Mouse (Mus musculus) stomach, embryonic 14.5 days (tissue): ENCODE data around the gene Mast1. TPM values are rescaled to one million over a fixed set of nuclear protein-coding genes. Genes with fewer than 3 reads are reported as not detected.

Experiments
- ATAC-seq: fragments of 200-750 bp; cut with Nextera tagmentation; 2 replicates; pipeline ENCODE4 v1.8.0; 2017; ENCODE audit warnings: low read depth, moderate TSS enrichment; ENCODE audit not compliant: insufficient number of reproducible peaks, insufficient read depth, low FRiP score
- H3K27ac ChIP-seq: fragments of 300-500 bp; sonication (generic); 2 replicates; pipeline ENCODE4 v1.5.1; 2014; ENCODE audit warnings: mild to moderate bottlenecking, low read length, moderate library complexity, mixed read lengths
- H3K27me3 ChIP-seq: fragments of 300-500 bp; sonication (generic); 2 replicates; pipeline ENCODE4 v1.6.1; 2014; ENCODE audit warnings: low read length, control low read depth, mixed read lengths; ENCODE audit not compliant: control insufficient read depth, insufficient read depth
- H3K36me3 ChIP-seq: fragments of 300-500 bp; sonication (generic); 2 replicates; pipeline ENCODE4 v1.6.1; 2014; ENCODE audit warnings: mild to moderate bottlenecking, control low read depth, low read length, moderate library complexity, mixed read lengths; ENCODE audit not compliant: control insufficient read depth, insufficient read depth
- H3K4me1 ChIP-seq: fragments of 300-500 bp; sonication (generic); 2 replicates; pipeline ENCODE4 v1.6.1; 2014; ENCODE audit warnings: low read length, control low read depth, mixed read lengths; ENCODE audit not compliant: control insufficient read depth, insufficient read depth
- H3K4me2 ChIP-seq: fragments of 300-500 bp; sonication (generic); replicated peaks from 2 replicates; pipeline ENCODE4 v1.6.1; 2014; ENCODE audit warnings: low read depth, low read length, control low read depth
- H3K4me3 ChIP-seq: fragments of 300-500 bp; sonication (generic); 2 replicates; pipeline ENCODE4 v1.5.1; 2014; ENCODE audit warnings: low read depth, low read length, control low read depth
- H3K9ac ChIP-seq: fragments of 300-500 bp; sonication (generic); replicated peaks from 2 replicates; pipeline ENCODE4 v1.6.1; 2014; ENCODE audit warnings: low read depth, mild to moderate bottlenecking, control low read depth, low read length, moderate library complexity, mixed read lengths
- H3K9me3 ChIP-seq: fragments of 300-500 bp; sonication (generic); 2 replicates; pipeline ENCODE4 v1.6.1; 2016; ENCODE audit warnings: low read depth, low read length, control low read depth; ENCODE audit not compliant: control insufficient read depth
- WGBS: fragments of 180-500 bp; shearing (Covaris S2); extraction: QIAGEN DNeasy Blood & Tissue Kit; methylation state at CpG from one replicate; pipeline ENCODE4 v1.1.7; 2014; 5-methylcytosine and 5-hydroxymethylcytosine counted together
- polyA plus RNA-seq: library from polyadenylated mRNA; unstranded; fragments of >200 nt; fragmentation: Nextera tagmentation; extraction: Ambion mirVana; gene quantifications from 2 replicates; pipeline ENCODE4 v1.2.1, GENCODE M21; 2014

Mast1 gene
- polyA plus RNA-seq, 1 experiment from 2014 or later = 2.2 TPM

DNA sequence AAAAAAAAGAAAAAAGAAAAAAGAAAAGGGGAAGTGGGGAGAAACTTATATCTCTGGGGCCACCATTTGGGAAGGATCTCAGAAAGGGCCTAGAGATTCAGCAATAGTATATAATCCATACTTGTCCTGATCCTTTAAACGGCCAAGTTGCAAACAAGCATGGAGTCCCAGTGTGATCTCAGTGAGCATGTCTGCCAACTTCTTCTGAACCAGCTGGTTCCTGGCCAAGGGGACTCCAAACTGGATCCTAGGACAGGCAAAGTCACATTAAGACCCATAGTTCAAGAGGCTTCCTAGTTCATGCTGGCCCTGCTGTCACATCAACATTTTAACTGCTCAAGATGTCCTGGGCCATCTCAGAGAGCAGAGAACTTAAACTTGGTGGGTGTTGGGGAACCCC lies 48.0 kb downstream of the Mast1 start:
- Histone ChIP-seq H3K27ac (no peak overlapping the region), H3K9ac (no peak overlapping the region), H3K4me1 (peaks cover 1% of the 10 kb centered on the region; the same call in 1 of the 2 replicates), H3K27me3 (no peaks in the 10 kb centered on the region), H3K4me2 (no peak overlapping the region), H3K36me3 (peaks cover 20% of the 10 kb centered on the region), H3K4me3 (no peak overlapping the region), H3K9me3 (no peaks in the 10 kb centered on the region)
- no peak for ATAC-seq
- 97% methylated on average over 1 of the region's 1 CpGs for WGBS

DNA sequence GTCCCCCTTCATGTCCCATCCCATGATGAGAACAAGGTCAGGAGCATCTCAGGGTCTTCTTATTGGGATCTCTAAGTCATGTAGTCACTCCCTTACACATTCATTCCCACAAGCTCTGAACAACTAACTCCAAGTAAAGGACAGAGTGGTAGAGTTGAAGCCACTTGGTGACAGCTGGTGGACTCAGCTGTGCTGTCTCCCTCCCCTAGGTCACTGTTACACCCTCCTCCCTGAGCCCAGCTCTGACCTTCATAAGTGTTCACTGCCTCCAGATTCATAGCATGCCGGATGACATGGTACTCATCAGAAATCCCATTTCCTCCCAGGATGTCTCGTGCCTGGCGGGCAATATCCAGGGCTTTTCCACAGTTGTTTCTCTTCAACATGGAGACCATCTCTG lies 48.9 kb downstream of the Mast1 start:
- no peak for ATAC-seq
- Histone ChIP-seq H3K27ac (no peak overlapping the region), H3K4me1 (no peaks in the 10 kb centered on the region; the same call in 1 of the 2 replicates), H3K4me3 (no peak overlapping the region), H3K9ac (no peak overlapping the region), H3K4me2 (no peak overlapping the region), H3K27me3 (no peaks in the 10 kb centered on the region), H3K9me3 (no peaks in the 10 kb centered on the region), H3K36me3 (peaks cover 20% of the 10 kb centered on the region)
- 84% methylated on average over 3 of the region's 3 CpGs for WGBS

DNA sequence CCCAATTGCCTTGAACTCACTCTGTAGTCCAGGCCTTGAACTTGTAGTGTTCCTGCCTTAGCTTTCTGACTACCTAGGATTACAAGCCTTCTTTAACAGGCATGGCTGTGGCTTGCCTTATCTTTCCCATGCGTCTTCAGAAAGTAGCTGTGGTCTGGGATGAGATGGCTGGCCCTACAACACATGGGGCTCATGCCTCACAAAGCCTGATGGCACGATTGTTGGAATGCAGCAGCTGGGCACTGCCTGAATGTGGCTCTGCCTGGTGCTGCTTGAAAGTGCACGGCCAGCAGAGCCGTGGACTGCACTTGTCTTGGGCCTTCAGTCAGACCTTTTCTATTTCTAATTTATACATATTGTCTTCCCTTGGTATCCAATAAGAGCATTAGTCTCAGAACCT lies 52.4 kb downstream of the Mast1 start:
- Histone ChIP-seq H3K4me3 (no peak overlapping the region), H3K4me2 (no peak overlapping the region), H3K9me3 (no peaks in the 10 kb centered on the region), H3K27me3 (no peaks in the 10 kb centered on the region), H3K27ac (no peak overlapping the region), H3K9ac (no peak overlapping the region), H3K4me1 (no peaks in the 10 kb centered on the region), H3K36me3 (peaks cover 16% of the 10 kb centered on the region)
- ATAC-seq = no peak
- whole genome bisulfite sequencing = 91% methylated on average over 4 of the region's 4 CpGs

DNA sequence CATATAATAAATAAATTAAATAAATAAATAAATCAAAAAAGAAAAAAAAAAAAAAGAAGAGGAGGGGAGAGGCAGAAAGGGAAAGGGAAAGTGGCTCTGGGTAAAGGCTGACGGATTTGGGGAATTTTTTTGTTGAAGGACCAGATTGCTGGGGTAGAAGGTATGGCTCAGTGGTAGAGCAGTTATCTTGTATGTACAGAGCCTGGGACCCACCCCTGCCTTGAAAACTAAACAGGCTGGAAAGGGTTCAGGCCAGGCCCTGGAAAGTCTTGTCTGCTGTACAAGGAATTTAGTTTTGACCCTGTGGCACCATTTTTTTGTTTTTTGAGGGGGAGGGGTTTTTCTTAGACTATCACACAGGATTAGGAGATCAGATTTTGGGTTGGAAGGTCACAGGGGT lies 58.2 kb downstream of the Mast1 start:
- H3K27me3 ChIP-seq = no peaks in the 10 kb centered on the region
- no peak for ATAC-seq
- 61% methylated on average over 1 of the region's 1 CpGs for whole genome bisulfite sequencing
- H3K27ac ChIP-seq = no peak overlapping the region
- H3K4me2 ChIP-seq = no peak overlapping the region
- H3K9me3 ChIP-seq = no peaks in the 10 kb centered on the region
- no peaks in the 10 kb centered on the region for H3K36me3 ChIP-seq
- H3K9ac ChIP-seq = no peak overlapping the region
- no peak overlapping the region for H3K4me3 ChIP-seq
- H3K4me1 ChIP-seq = no peaks in the 10 kb centered on the region

DNA sequence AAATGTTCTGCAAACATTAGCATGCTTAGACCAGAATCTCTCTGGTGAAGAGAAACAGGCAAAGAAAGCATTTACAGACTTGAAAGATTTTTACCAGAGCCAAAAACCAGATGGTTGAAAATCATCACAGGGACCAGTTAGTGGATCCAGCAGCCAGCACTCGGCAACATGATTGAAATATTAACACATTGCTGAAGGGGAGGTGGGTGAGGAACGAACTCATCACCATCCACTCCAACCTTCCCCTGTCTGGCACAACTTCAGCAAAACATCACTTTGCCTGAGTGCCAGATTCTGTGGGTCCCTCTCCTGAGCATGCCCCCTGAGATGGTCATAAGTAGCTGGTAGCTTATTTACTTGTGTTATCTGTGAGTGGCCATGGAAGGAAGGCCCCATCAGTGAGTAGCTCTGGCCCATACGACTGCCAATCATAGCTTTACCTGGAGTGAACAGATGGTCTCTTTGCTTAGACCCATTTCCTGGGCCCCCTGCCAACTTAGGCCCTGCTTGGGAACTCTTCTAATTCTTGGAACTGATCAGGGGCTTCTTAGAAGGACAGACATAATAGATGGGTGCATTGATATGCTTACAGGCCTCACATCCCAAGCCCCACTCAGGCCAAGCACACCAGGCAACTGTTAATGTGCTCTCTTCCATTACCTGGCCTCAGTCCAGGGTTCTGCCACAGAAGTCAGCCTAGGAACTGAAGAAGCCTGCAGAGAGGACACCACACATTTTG lies 59.7 kb downstream of the Mast1 start:
- no peak for ATAC-seq
- H3K27me3 ChIP-seq = no peaks in the 10 kb centered on the region
- H3K36me3 ChIP-seq = no peaks in the 10 kb centered on the region
- no peak overlapping the region for H3K4me2 ChIP-seq
- no peak overlapping the region for H3K4me3 ChIP-seq
- 80% methylated on average over 3 of the region's 3 CpGs for WGBS
- H3K9me3 ChIP-seq = no peaks in the 10 kb centered on the region
- peaks cover 6% of the 10 kb centered on the region; the same call in 1 of the 2 replicates for H3K4me1 ChIP-seq
- H3K27ac ChIP-seq = no peak overlapping the region
- no peak overlapping the region for H3K9ac ChIP-seq

DNA sequence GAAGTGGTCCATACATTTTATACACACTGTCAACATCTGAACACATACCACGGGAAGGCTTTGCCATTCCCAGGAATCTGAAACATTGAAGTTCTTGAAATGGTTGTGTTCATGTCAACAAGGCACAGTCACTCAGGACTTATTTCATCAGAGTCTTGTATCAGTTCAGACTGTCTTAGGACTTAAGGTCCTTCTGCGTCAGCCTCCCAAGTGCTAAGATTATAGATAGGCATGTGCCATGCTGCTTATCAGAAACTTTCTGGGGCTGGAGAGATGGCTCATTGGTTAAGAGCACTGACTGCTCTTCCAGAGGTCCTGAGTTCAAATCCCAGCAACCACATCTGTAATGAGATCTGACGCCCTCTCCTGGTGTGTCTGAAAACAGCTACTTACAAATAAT lies 62.8 kb downstream of the Mast1 start:
- Histone ChIP-seq H3K27me3 (no peaks in the 10 kb centered on the region), H3K4me1 (peaks cover 9% of the 10 kb centered on the region; the same call in 1 of the 2 replicates), H3K4me3 (no peak overlapping the region), H3K4me2 (no peak overlapping the region), H3K27ac (no peak overlapping the region), H3K9ac (no peak overlapping the region), H3K36me3 (no peaks in the 10 kb centered on the region; the same call in 1 of the 2 replicates), H3K9me3 (no peaks in the 10 kb centered on the region)
- no peak for ATAC-seq
- WGBS = 89% methylated on average over 3 of the region's 3 CpGs

DNA sequence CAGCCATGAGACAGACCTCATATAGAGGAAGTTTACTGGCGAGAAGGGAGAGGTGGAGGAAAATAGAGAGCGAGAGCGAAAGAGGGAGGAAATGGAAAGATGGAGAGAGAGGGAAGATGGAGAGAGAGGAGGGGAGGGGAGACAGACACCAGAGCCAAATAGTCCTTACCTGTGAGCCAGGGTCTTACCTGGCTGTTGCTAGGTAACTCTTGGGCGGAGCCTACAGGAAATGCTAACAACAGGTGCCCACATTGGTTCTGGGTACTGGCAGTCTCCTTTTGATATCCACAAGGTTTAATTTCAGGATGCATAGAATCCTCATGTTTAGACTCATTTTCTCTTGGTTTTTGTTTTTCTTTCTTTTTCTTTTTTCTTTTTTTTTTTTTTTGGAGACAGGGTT lies 64.1 kb downstream of the Mast1 start:
- Histone ChIP-seq H3K4me3 (peak overlapping the region; percentile 49), H3K4me1 (peaks cover 9% of the 10 kb centered on the region; the same call in 1 of the 2 replicates), H3K27me3 (no peaks in the 10 kb centered on the region), H3K9me3 (no peaks in the 10 kb centered on the region), H3K4me2 (peak overlapping the region; percentile 99), H3K36me3 (peaks cover 10% of the 10 kb centered on the region), H3K9ac (no peak overlapping the region), H3K27ac (no peak overlapping the region)
- WGBS = 56% methylated on average over 4 of the region's 4 CpGs
- ATAC-seq = no peak

DNA sequence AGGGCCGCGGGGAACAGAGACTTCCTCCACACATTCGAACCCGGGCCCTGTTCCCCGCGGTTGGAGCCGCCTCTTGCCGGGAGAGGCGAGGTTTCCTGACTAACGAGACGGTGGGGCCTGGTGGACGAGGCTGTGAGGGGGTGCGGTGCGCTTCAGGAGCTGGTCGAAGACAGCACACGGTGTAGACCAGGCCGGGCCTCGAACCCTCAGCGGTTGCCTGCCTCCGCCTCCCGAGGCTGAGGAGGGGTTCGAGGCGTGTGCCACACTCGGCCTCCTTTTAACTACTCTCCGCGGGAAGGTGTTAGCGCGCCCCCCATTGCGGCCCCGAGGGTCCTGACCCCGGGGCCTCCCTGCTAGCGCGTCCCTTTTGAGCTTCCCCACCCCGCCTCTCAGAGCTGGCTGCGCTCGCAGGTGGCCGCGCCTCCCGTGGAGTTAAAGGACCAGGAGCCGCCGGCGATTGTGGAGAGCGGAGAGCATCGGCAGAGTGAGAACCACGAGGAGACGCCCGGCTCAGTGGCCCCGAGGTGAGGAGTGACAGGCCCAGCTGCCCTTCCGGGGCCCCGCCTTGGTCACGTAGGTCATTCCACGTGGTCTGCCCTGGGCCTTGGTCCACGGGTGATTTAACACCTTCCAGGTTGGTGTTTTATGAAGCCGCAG lies 64.7 kb downstream of the Mast1 start:
- H3K27me3 ChIP-seq = no peaks in the 10 kb centered on the region

More for the DNA sequence above, 64.7 kb downstream of the Mast1 start:
- peak overlapping the region; percentile 45; the same call in 1 of the 2 replicates for H3K9ac ChIP-seq
- no peak overlapping the region for H3K27ac ChIP-seq
- H3K4me2 ChIP-seq = peak overlapping the region; percentile 99
- WGBS = 2% methylated on average over 54 of the region's 54 CpGs
- H3K4me1 ChIP-seq = peaks cover 9% of the 10 kb centered on the region; the same call in 1 of the 2 replicates
- no peaks in the 10 kb centered on the region for H3K9me3 ChIP-seq
- peaks cover 16% of the 10 kb centered on the region for H3K36me3 ChIP-seq
- peak; percentile 48 for ATAC-seq
- peak overlapping the region; percentile 49 for H3K4me3 ChIP-seq
